Mouse (Mus musculus) embryonic facial prominence, embryonic 12.5 days (tissue): ENCODE results near the gene Nyx. TPM values are rescaled to one million over a fixed set of nuclear protein-coding genes. Genes with fewer than 3 reads are reported as not detected.

Experiments used
- ATAC-seq: fragments of 200-750 bp; cut with Nextera tagmentation; 2 replicates; pipeline ENCODE4 v1.8.0; 2017; ENCODE audit not compliant: insufficient number of reproducible peaks, insufficient read depth, low FRiP score, low TSS enrichment
- H3K27ac ChIP-seq: fragments of 300-500 bp; sonication (generic); 2 replicates; pipeline ENCODE4 v1.5.1; 2016; ENCODE audit warnings: mild to moderate bottlenecking
- H3K27me3 ChIP-seq: fragments of 300-500 bp; sonication (generic); 2 replicates; pipeline ENCODE4 v1.6.1; 2016; ENCODE audit warnings: mild to moderate bottlenecking, moderate library complexity
- H3K36me3 ChIP-seq: fragments of 300-500 bp; sonication (generic); 2 replicates; pipeline ENCODE4 v1.6.1; 2016; ENCODE audit warnings: mild to moderate bottlenecking
- H3K4me1 ChIP-seq: fragments of 300-500 bp; sonication (generic); 2 replicates; pipeline ENCODE4 v1.6.1; 2016
- H3K4me2 ChIP-seq: fragments of 300-500 bp; sonication (generic); replicated peaks from 2 replicates; pipeline ENCODE4 v1.6.1; 2016; ENCODE audit warnings: mild to moderate bottlenecking, moderate library complexity
- H3K4me3 ChIP-seq: fragments of 300-500 bp; sonication (generic); 2 replicates; pipeline ENCODE4 v1.5.1; 2016; ENCODE audit warnings: mild to moderate bottlenecking
- H3K9ac ChIP-seq: fragments of 300-500 bp; sonication (generic); 2 replicates; pipeline ENCODE4 v1.6.1; 2016; ENCODE audit warnings: mild to moderate bottlenecking, moderate library complexity
- H3K9me3 ChIP-seq: fragments of 300-500 bp; sonication (generic); 2 replicates; pipeline ENCODE4 v1.6.1; 2016; ENCODE audit warnings: mild to moderate bottlenecking, moderate library complexity
- WGBS: fragments of 180-500 bp; shearing (Covaris S2); methylation state at CpG from one replicate; pipeline ENCODE4 v1.1.7; 2016; 5-methylcytosine and 5-hydroxymethylcytosine counted together
- polyA plus RNA-seq: library from polyadenylated mRNA; unstranded; fragments of >200 nt; fragmentation: Nextera tagmentation; extraction: Ambion mirVana; gene quantifications from 2 replicates; pipeline ENCODE4 v1.2.1, GENCODE M21; 2016

The Nyx gene
- polyA plus RNA-seq, 1 experiment from 2014 or later, result 0.06 TPM

- ATAC-seq, result no peak
- H3K9ac ChIP-seq, result no peak overlapping the region
- no peaks in the 10 kb centered on the region; the same call in 1 of the 2 replicates for H3K4me1 ChIP-seq
- H3K9me3 ChIP-seq, result no peaks in the 10 kb centered on the region
- no peaks in the 10 kb centered on the region for H3K27me3 ChIP-seq
- WGBS, result 68% methylated on average over 3 of the region's 3 CpGs
- H3K36me3 ChIP-seq, result no peaks in the 10 kb centered on the region
- H3K27ac ChIP-seq, result no peak overlapping the region
- no peak overlapping the region for H3K4me3 ChIP-seq
- no peak overlapping the region for H3K4me2 ChIP-seq
Measured at GRCm38 (mm10) chrX:13471925-13472324, 6.0 kb downstream of the Nyx start.

GRCm38 (mm10) chrX:13472751-13473225 is 6.9 kb downstream of the Nyx start:
- WGBS, result 62% methylated on average over 4 of the region's 4 CpGs
- no peak overlapping the region for H3K4me2 ChIP-seq
- no peak overlapping the region for H3K4me3 ChIP-seq

GRCm38 (mm10) chrX:13475382-13475781 is 9.5 kb downstream of the Nyx start:
- Histone ChIP-seq H3K9ac (no peak overlapping the region), H3K4me2 (no peak overlapping the region), H3K36me3 (no peaks in the 10 kb centered on the region), H3K27me3 (no peaks in the 10 kb centered on the region; the same call in 1 of the 2 replicates), H3K9me3 (no peaks in the 10 kb centered on the region), H3K27ac (no peak overlapping the region), H3K4me1 (no peaks in the 10 kb centered on the region), H3K4me3 (no peak overlapping the region)
- 57% methylated on average over 1 of the region's 1 CpGs for WGBS
- no peak for ATAC-seq

More at GRCm38 (mm10) chrX:13472751-13473225, 6.9 kb downstream of the Nyx start:
- no peaks in the 10 kb centered on the region for H3K27me3 ChIP-seq
- H3K27ac ChIP-seq, result no peak overlapping the region
- ATAC-seq, result no peak
- no peaks in the 10 kb centered on the region; the same call in 1 of the 2 replicates for H3K4me1 ChIP-seq
- H3K9me3 ChIP-seq, result no peaks in the 10 kb centered on the region
- no peaks in the 10 kb centered on the region for H3K36me3 ChIP-seq
- no peak overlapping the region for H3K9ac ChIP-seq

- 68% methylated on average over 2 of the region's 2 CpGs for WGBS
- Histone ChIP-seq H3K4me1 (no peaks in the 10 kb centered on the region), H3K27me3 (no peaks in the 10 kb centered on the region; the same call in 1 of the 2 replicates), H3K9me3 (no peaks in the 10 kb centered on the region), H3K4me2 (no peak overlapping the region), H3K36me3 (no peaks in the 10 kb centered on the region), H3K9ac (no peak overlapping the region), H3K4me3 (no peak overlapping the region), H3K27ac (no peak overlapping the region)
- no peak for ATAC-seq
Measured at GRCm38 (mm10) chrX:13477596-13477995, 11.7 kb downstream of the Nyx start.

GRCm38 (mm10) chrX:13478298-13478697 is 12.4 kb downstream of the Nyx start:
- Histone ChIP-seq H3K9ac (no peak overlapping the region), H3K27ac (no peak overlapping the region), H3K4me2 (no peak overlapping the region), H3K9me3 (no peaks in the 10 kb centered on the region), H3K4me3 (no peak overlapping the region), H3K4me1 (no peaks in the 10 kb centered on the region), H3K27me3 (no peaks in the 10 kb centered on the region; the same call in 1 of the 2 replicates), H3K36me3 (no peaks in the 10 kb centered on the region)
- ATAC-seq, result no peak
- WGBS, result 63% methylated on average over 5 of the region's 5 CpGs

- no peak overlapping the region for H3K9ac ChIP-seq
- no peaks in the 10 kb centered on the region for H3K4me1 ChIP-seq
- no peaks in the 10 kb centered on the region; the same call in 1 of the 2 replicates for H3K27me3 ChIP-seq
- no peak overlapping the region for H3K4me2 ChIP-seq
- no peaks in the 10 kb centered on the region for H3K36me3 ChIP-seq
- no peak overlapping the region for H3K4me3 ChIP-seq
- ATAC-seq, result no peak
- H3K9me3 ChIP-seq, result no peaks in the 10 kb centered on the region
- no peak overlapping the region for H3K27ac ChIP-seq
Measured at GRCm38 (mm10) chrX:13479570-13479969, 13.7 kb downstream of the Nyx start.

- Histone ChIP-seq H3K27me3 (peaks cover 14% of the 10 kb centered on the region), H3K4me2 (no peak overlapping the region), H3K4me3 (no peak overlapping the region), H3K36me3 (no peaks in the 10 kb centered on the region), H3K27ac (no peak overlapping the region), H3K9me3 (0 out of 2 replicates have a peak, but pooled peaks cover 6% of the 10 kb centered on the region), H3K4me1 (no peaks in the 10 kb centered on the region), H3K9ac (no peak overlapping the region)
- ATAC-seq, result no peak
- 85% methylated on average over 1 of the region's 1 CpGs for WGBS
Measured at GRCm38 (mm10) chrX:13482576-13482975, 16.7 kb downstream of the Nyx start.

GRCm38 (mm10) chrX:13484447-13484846 is 18.5 kb downstream of the Nyx start:
- H3K9ac ChIP-seq, result no peak overlapping the region
- H3K27ac ChIP-seq, result no peak overlapping the region
- H3K27me3 ChIP-seq, result peaks cover 14% of the 10 kb centered on the region
- 0 out of 2 replicates have a peak, but pooled peaks cover 6% of the 10 kb centered on the region for H3K9me3 ChIP-seq
- no peaks in the 10 kb centered on the region for H3K36me3 ChIP-seq
- H3K4me3 ChIP-seq, result no peak overlapping the region
- ATAC-seq, result no peak
- H3K4me1 ChIP-seq, result no peaks in the 10 kb centered on the region
- no peak overlapping the region for H3K4me2 ChIP-seq

- no peak for ATAC-seq
- Histone ChIP-seq H3K9me3 (0 out of 2 replicates have a peak, but pooled peaks cover 6% of the 10 kb centered on the region), H3K4me2 (no peak overlapping the region), H3K9ac (no peak overlapping the region), H3K4me1 (no peaks in the 10 kb centered on the region), H3K4me3 (no peak overlapping the region), H3K27ac (no peak overlapping the region), H3K36me3 (no peaks in the 10 kb centered on the region), H3K27me3 (peaks cover 14% of the 10 kb centered on the region)
- WGBS, result 80% methylated on average over 3 of the region's 3 CpGs
Measured at GRCm38 (mm10) chrX:13489001-13489400, 23.1 kb downstream of the Nyx start.

- Histone ChIP-seq H3K4me1 (no peaks in the 10 kb centered on the region), H3K9me3 (0 out of 2 replicates have a peak, but pooled peaks cover 6% of the 10 kb centered on the region), H3K9ac (no peak overlapping the region), H3K27ac (no peak overlapping the region), H3K36me3 (no peaks in the 10 kb centered on the region), H3K4me3 (no peak overlapping the region), H3K4me2 (no peak overlapping the region), H3K27me3 (peaks cover 14% of the 10 kb centered on the region)
- ATAC-seq, result no peak
- 64% methylated on average over 1 of the region's 1 CpGs for WGBS
Measured at GRCm38 (mm10) chrX:13489761-13490160, 23.9 kb downstream of the Nyx start.

GRCm38 (mm10) chrX:13490941-13491340 is 25.0 kb downstream of the Nyx start:
- 70% methylated on average over 3 of the region's 3 CpGs for whole genome bisulfite sequencing
- Histone ChIP-seq H3K27ac (no peak overlapping the region), H3K27me3 (peaks cover 10% of the 10 kb centered on the region), H3K4me2 (no peak overlapping the region), H3K4me1 (no peaks in the 10 kb centered on the region), H3K9ac (no peak overlapping the region), H3K9me3 (0 out of 2 replicates have a peak, but pooled peaks cover 6% of the 10 kb centered on the region), H3K4me3 (no peak overlapping the region), H3K36me3 (no peaks in the 10 kb centered on the region)
- ATAC-seq, result no peak

GRCm38 (mm10) chrX:13492922-13493321 is 27.0 kb downstream of the Nyx start:
- Histone ChIP-seq H3K36me3 (no peaks in the 10 kb centered on the region), H3K27ac (no peak overlapping the region), H3K4me1 (no peaks in the 10 kb centered on the region), H3K4me3 (no peak overlapping the region), H3K9me3 (no peaks in the 10 kb centered on the region), H3K27me3 (no peaks in the 10 kb centered on the region), H3K9ac (no peak overlapping the region), H3K4me2 (no peak overlapping the region)
- ATAC-seq, result no peak
